Mouse (Mus musculus) inflammation-experienced regulatory T-cells, adult 16 weeks (primary cell): ENCODE results near the gene Rbmx2. TPM values are rescaled to one million over a fixed set of nuclear protein-coding genes. Genes with fewer than 3 reads are reported as not detected.

Experiments used
- polyA plus RNA-seq: library from polyadenylated mRNA; unstranded; fragments of 100-300 nt; shearing (Covaris generic); gene quantifications from one replicate; pipeline ENCODE4 v1.2.1, GENCODE M21; 2017

Rbmx2 gene
- 22.7 TPM for polyA plus RNA-seq

GRCm38 (mm10) chrX:48694864-48695371 lies at the start of gene Rbmx2:
Gene Rbmx2, plus strand, starts transcription at chrX:48695004.

GRCm38 (mm10) chrX:48674171-48674570 lies 20.6 kb upstream of the Rbmx2 start, which contains the start of gene Gpr119:
Gene Gpr119, minus strand, starts transcription at chrX:48674478.

Other genes starting within 250 kb of the Rbmx2 start
- gene Elf4, start 231.9 kb upstream of the Rbmx2 start, polyA plus RNA-seq, result 30.5 TPM
- 56.4 TPM for gene Aifm1, start 181.4 kb upstream of the Rbmx2 start, polyA plus RNA-seq
- gene Rab33a, start 175.7 kb upstream of the Rbmx2 start, polyA plus RNA-seq, result 0.43 TPM
- 16.3 TPM for gene Zfp280c, start 100.5 kb upstream of the Rbmx2 start, polyA plus RNA-seq
- gene Slc25a14, start 71.6 kb upstream of the Rbmx2 start, polyA plus RNA-seq, result 14.9 TPM
- not detected for gene Gpr119, start 20.5 kb upstream of the Rbmx2 start, polyA plus RNA-seq
- gene Gm595, start 182.7 kb downstream of the Rbmx2 start, polyA plus RNA-seq, result not detected